Mouse (Mus musculus): Measurements from ENCODE around the gene Coq5. TPM values are rescaled to one million over a fixed set of nuclear protein-coding genes. Genes with fewer than 3 reads are reported as not detected.

The Coq5 gene
- 18.9 and 19.4 TPM in 2 replicates for polyA plus RNA-seq (2015; fragmentation: Nextera tagmentation; extraction: Ambion mirVana)

DNA sequence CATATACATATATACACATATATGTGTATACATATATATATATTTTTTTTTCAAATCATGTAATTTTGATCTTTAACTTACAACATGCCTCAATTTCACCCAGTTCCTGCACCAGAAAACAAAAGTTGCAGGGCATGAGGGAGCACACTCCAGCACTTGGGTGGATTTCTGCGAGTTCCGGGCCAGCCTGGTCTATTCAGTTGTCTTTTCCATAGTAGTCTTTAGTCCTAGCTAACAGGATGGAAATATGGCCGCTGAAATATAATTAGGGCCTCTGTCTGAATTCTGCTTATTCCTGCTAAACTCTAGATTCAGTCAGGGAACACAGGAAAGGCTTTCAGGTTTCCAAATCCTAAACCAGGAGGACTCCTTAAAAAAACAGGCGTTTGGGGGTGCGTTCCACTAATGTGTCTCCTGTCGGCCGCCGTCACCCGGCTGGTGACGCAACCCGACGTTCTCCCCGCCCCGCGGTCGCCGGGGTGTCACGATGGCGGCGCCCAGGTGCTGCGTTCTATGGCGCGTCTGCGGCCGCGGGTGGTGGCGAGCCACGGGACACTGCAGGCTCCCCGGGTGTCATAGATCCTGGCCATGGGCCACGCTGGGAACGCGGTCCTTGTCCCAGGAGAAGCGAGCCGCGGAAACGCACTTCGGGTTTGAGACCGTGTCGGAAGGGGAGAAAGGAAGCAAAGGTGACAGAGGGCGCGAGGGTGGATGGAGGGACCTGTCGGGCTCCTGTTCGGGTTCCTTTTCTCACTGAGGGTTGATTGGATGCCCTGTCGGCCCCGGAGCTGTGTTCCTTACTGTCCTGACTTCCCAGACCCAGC is at the start of gene Coq5:
Gene Coq5, plus strand, starts transcription at position 441 of the 824 bp plus-strand sequence.
- H3K4me2 ChIP-seq (replicated peaks; ENCODE audit: low read depth, low read length) = peak within 1 kb of the TSS; percentile 66
- peak within 1 kb of the TSS; percentile 77 for H3K9ac ChIP-seq (replicated peaks; ENCODE audit: low read depth)
- H3K27ac ChIP-seq (ENCODE audit: low read length) = 0 out of 2 replicates have a peak within 1 kb of the TSS, but pooled peaks have one; percentile 23
- no peaks in the 10 kb centered on the region for H3K36me3 ChIP-seq (ENCODE audit: insufficient read depth, low read length)
- H3K4me3 ChIP-seq (ENCODE audit: low read depth, low read length) = peak within 1 kb of the TSS; percentile 88
- H3K27me3 ChIP-seq (replicated peaks; ENCODE audit: insufficient read depth, low read length) = no peaks in the 10 kb centered on the region
- peak; percentile 87 for DNase-seq (ENCODE audit: low spot score)
- WGBS = 3% methylated on average over 45 of the region's 45 CpGs
- peaks cover 6% of the 10 kb centered on the region; the same call in 1 of the 2 replicates for H3K4me1 ChIP-seq (ENCODE audit: insufficient read depth, low read depth, low read length)
- ATAC-seq = peak; percentile 91
- TF ChIP-seq EP300 (IDR thresholded peaks at IDR 0.05) = no peak
- TF ChIP-seq CTCF (IDR thresholded peaks at IDR 0.05) = no peak
- no peaks in the 10 kb centered on the region for H3K9me3 ChIP-seq (ENCODE audit: low read length)

DNA sequence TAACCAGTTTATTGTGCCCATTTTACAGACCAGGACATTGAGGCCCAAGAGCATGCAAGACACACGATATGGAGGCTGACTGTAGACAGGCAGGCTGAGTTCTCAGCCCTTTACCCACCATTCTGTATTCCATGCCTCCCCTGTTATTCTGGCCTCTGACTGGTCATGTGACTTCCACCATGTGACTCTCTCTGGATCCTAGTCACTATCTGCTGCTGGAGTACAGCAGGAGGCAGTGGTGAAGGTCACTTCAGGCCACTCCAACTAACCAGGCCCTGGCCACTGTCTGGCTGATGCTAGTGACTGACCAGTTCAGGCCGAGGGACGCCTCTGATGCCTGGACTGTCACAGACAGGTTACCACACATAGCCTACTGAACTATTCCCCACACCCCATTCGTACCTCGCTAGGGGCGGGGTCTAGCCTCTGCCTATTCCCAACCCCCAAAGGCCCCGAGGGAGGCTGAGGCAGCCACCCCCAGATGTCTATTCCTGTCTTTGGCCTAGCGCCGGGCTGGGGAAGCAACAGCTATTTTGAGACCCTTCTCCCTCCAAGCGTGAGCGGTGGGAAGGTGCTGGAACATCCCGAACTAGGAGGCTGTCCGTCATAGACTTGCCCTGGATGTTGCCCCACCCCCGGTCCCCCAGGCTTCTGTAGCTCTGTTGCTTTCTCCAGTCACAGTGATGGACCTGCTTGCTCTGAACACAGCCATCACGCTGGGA is 48.5 kb upstream of the Coq5 start:
- TF ChIP-seq EP300 (IDR thresholded peaks at IDR 0.05) (no peak), CTCF (IDR thresholded peaks at IDR 0.05) (no peak)
- Histone ChIP-seq H3K36me3 (ENCODE audit: insufficient read depth, low read length) (no peaks in the 10 kb centered on the region), H3K4me3 (ENCODE audit: low read depth, low read length) (no peak overlapping the region), H3K4me1 (ENCODE audit: insufficient read depth, low read depth, low read length) (no peaks in the 10 kb centered on the region), H3K9me3 (ENCODE audit: low read length) (no peaks in the 10 kb centered on the region), H3K9ac (replicated peaks; ENCODE audit: low read depth) (no peak overlapping the region), H3K27me3 (replicated peaks; ENCODE audit: insufficient read depth, low read length) (no peaks in the 10 kb centered on the region), H3K4me2 (replicated peaks; ENCODE audit: low read depth, low read length) (no peak overlapping the region), H3K27ac (ENCODE audit: low read length) (no peak overlapping the region)
- ATAC-seq (no peak), DNase-seq (ENCODE audit: low spot score) (no peak)
- WGBS = 62% methylated on average over 15 of the region's 15 CpGs

DNA sequence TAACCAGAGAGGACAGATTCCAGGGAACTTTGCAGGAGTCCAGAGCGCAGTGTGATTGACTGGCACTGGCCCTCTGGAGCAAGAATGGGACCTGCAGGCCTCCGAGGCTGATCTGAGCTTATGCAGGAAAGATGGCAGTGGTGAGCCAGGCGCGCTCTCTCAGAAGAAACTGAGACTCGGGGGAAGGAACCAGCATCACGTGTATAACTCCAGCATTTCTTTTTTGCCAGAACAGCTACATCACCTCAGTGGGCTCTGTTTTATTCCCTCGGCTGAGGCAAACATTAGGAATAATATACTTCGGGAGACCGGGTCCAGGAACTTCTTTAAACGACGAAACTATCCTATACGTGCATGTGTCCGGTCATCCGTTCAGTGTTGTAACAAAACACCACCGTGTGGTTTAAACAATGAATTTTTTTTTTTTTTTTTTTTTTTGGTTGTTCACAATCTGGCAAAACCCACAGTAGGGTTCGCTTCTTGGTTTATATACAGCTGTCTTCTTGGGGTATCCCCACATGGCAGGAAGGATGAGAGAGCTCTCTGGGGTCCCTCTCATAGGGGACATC is 47.8 kb upstream of the Coq5 start:
- WGBS = 32% methylated on average over 16 of the region's 16 CpGs
- H3K27me3 ChIP-seq (replicated peaks; ENCODE audit: insufficient read depth, low read length) = no peaks in the 10 kb centered on the region
- DNase-seq (ENCODE audit: low spot score) (no peak), ATAC-seq (no peak)
- H3K4me1 ChIP-seq (ENCODE audit: insufficient read depth, low read depth, low read length) = no peaks in the 10 kb centered on the region
- H3K4me2 ChIP-seq (replicated peaks; ENCODE audit: low read depth, low read length) = no peak overlapping the region
- H3K4me3 ChIP-seq (ENCODE audit: low read depth, low read length) = no peak overlapping the region
- H3K27ac ChIP-seq (ENCODE audit: low read length) = no peak overlapping the region
- no peaks in the 10 kb centered on the region for H3K9me3 ChIP-seq (ENCODE audit: low read length)
- no peak for TF ChIP-seq EP300 (IDR thresholded peaks at IDR 0.05)
- no peak for TF ChIP-seq CTCF (IDR thresholded peaks at IDR 0.05)
- H3K36me3 ChIP-seq (ENCODE audit: insufficient read depth, low read length) = no peaks in the 10 kb centered on the region
- H3K9ac ChIP-seq (replicated peaks; ENCODE audit: low read depth) = no peak overlapping the region

DNA sequence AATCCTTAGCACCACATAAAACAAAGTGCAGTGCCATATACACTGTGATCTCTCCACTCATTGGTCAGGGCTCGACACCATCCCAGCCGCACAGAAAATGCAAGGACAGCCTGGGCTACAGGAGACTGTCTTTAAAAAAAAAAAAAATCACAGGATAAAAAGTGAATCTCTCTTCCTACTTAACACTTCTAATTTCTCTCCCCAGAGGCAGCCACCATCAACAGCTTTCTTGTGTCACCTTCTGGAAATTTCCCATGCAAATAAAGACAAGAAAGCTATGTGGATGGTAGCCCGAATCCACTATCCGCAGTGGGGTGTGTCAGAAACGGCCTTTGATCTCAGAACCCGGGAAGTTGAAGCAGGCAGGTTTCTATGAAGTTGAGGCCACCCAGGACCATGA is 47.0 kb upstream of the Coq5 start:
- WGBS = 54% methylated on average over 6 of the region's 6 CpGs
- H3K9ac ChIP-seq (replicated peaks; ENCODE audit: low read depth) = no peak overlapping the region

DNA sequence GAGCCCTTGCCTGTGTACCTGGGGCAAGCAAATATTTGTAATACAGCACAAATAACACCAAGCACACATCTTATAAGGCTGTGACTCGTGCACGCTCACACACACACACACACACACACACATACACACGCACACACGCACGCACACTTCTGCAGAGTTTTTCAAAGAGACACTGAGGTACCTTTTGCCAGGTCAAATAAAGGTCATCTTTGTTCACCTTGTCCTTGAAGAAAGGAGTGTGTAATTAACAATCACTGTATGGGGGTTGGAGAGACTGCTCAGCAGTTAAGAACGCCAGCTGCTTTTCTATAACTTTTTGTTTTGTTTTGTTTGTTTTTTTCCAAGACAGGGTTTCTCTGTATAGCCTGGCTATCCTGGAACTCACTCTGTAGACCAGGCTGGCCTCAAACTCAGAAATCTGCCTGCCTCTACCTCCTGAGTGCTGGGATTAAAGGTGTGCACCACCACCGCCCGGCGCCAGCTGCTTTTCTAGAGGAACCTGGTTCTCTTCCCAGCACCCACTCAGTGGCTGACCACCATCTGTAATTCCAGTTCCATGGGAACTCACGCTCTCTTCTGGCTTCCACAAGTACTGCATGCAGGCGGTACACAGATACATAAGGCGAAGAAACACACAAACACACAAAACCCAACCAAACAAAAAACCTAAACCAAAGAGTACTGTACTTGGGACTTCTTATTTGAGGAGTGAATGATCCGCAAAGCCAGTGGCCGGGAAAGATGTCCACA is 46.3 kb upstream of the Coq5 start:
- Histone ChIP-seq H3K4me1 (ENCODE audit: insufficient read depth, low read depth, low read length) (no peaks in the 10 kb centered on the region), H3K4me3 (ENCODE audit: low read depth, low read length) (no peak overlapping the region), H3K9me3 (ENCODE audit: low read length) (no peaks in the 10 kb centered on the region), H3K36me3 (ENCODE audit: insufficient read depth, low read length) (no peaks in the 10 kb centered on the region), H3K27ac (ENCODE audit: low read length) (no peak overlapping the region), H3K9ac (replicated peaks; ENCODE audit: low read depth) (no peak overlapping the region), H3K4me2 (replicated peaks; ENCODE audit: low read depth, low read length) (no peak overlapping the region), H3K27me3 (replicated peaks; ENCODE audit: insufficient read depth, low read length) (no peaks in the 10 kb centered on the region)
- no peak for DNase-seq (ENCODE audit: low spot score)
- ATAC-seq = no peak
- TF ChIP-seq CTCF (IDR thresholded peaks at IDR 0.05) (0 out of 2 replicates have a peak, but pooled peaks have one; percentile 9), EP300 (IDR thresholded peaks at IDR 0.05) (no peak)
- 86% methylated on average over 14 of the region's 14 CpGs for WGBS

More for the DNA sequence above, 47.0 kb upstream of the Coq5 start:
- Histone ChIP-seq H3K36me3 (ENCODE audit: insufficient read depth, low read length) (no peaks in the 10 kb centered on the region), H3K4me3 (ENCODE audit: low read depth, low read length) (no peak overlapping the region), H3K27ac (ENCODE audit: low read length) (no peak overlapping the region), H3K4me1 (ENCODE audit: insufficient read depth, low read depth, low read length) (no peaks in the 10 kb centered on the region), H3K27me3 (replicated peaks; ENCODE audit: insufficient read depth, low read length) (no peaks in the 10 kb centered on the region), H3K4me2 (replicated peaks; ENCODE audit: low read depth, low read length) (no peak overlapping the region), H3K9me3 (ENCODE audit: low read length) (no peaks in the 10 kb centered on the region)
- ATAC-seq = no peak
- TF ChIP-seq CTCF (IDR thresholded peaks at IDR 0.05) = no peak
- no peak for TF ChIP-seq EP300 (IDR thresholded peaks at IDR 0.05)
- no peak for DNase-seq (ENCODE audit: low spot score)

All from lung, postnatal 0 days (tissue).